Mouse (Mus musculus) embryonic facial prominence, embryonic 12.5 days (tissue): ENCODE measurements around the gene Zfyve21. TPM values are rescaled to one million over a fixed set of nuclear protein-coding genes. Genes with fewer than 3 reads are reported as not detected.

Source experiments
- ATAC-seq: fragments of 200-750 bp; cut with Nextera tagmentation; 2 replicates; pipeline ENCODE4 v1.8.0; 2017; ENCODE audit not compliant: insufficient number of reproducible peaks, insufficient read depth, low FRiP score, low TSS enrichment
- H3K27ac ChIP-seq: fragments of 300-500 bp; sonication (generic); 2 replicates; pipeline ENCODE4 v1.5.1; 2016; ENCODE audit warnings: mild to moderate bottlenecking
- H3K27me3 ChIP-seq: fragments of 300-500 bp; sonication (generic); 2 replicates; pipeline ENCODE4 v1.6.1; 2016; ENCODE audit warnings: mild to moderate bottlenecking, moderate library complexity
- H3K36me3 ChIP-seq: fragments of 300-500 bp; sonication (generic); 2 replicates; pipeline ENCODE4 v1.6.1; 2016; ENCODE audit warnings: mild to moderate bottlenecking
- H3K4me1 ChIP-seq: fragments of 300-500 bp; sonication (generic); 2 replicates; pipeline ENCODE4 v1.6.1; 2016
- H3K4me2 ChIP-seq: fragments of 300-500 bp; sonication (generic); replicated peaks from 2 replicates; pipeline ENCODE4 v1.6.1; 2016; ENCODE audit warnings: mild to moderate bottlenecking, moderate library complexity
- H3K4me3 ChIP-seq: fragments of 300-500 bp; sonication (generic); 2 replicates; pipeline ENCODE4 v1.5.1; 2016; ENCODE audit warnings: mild to moderate bottlenecking
- H3K9ac ChIP-seq: fragments of 300-500 bp; sonication (generic); 2 replicates; pipeline ENCODE4 v1.6.1; 2016; ENCODE audit warnings: mild to moderate bottlenecking, moderate library complexity
- H3K9me3 ChIP-seq: fragments of 300-500 bp; sonication (generic); 2 replicates; pipeline ENCODE4 v1.6.1; 2016; ENCODE audit warnings: mild to moderate bottlenecking, moderate library complexity
- whole genome bisulfite sequencing: fragments of 180-500 bp; shearing (Covaris S2); methylation state at CpG from one replicate; pipeline ENCODE4 v1.1.7; 2016; 5-methylcytosine and 5-hydroxymethylcytosine counted together
- polyA plus RNA-seq: library from polyadenylated mRNA; unstranded; fragments of >200 nt; fragmentation: Nextera tagmentation; extraction: Ambion mirVana; gene quantifications from 2 replicates; pipeline ENCODE4 v1.2.1, GENCODE M21; 2016

Gene Zfyve21
- polyA plus RNA-seq, 1 experiment from 2014 or later, result 88.9 TPM

DNA sequence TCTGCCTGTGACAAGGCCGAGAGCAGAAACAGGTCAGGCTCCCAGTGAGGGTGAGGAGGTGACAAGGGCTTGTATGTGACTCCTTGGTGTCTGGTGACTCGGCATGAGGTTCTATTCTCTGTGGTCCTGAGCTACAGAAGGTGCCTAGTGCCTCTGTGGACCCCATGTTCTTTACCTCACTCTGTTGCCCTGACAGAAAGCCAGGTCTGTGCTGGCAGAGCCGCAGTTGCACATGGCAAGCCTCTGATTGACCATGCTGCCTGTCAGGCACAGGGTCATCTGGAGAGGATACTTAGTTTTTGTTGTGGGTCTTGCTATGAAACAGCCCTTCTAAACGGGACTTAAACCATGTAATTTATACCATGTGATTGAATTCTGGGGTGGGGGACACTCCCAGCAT lies 8.0 kb downstream of the Zfyve21 start:
- no peak for ATAC-seq
- no peak overlapping the region for H3K9ac ChIP-seq
- no peak overlapping the region for H3K4me2 ChIP-seq
- WGBS, result 67% methylated on average over 4 of the region's 4 CpGs
- no peak overlapping the region for H3K27ac ChIP-seq
- no peaks in the 10 kb centered on the region for H3K9me3 ChIP-seq
- H3K4me1 ChIP-seq, result peaks cover 12% of the 10 kb centered on the region
- peaks cover 37% of the 10 kb centered on the region for H3K36me3 ChIP-seq
- H3K27me3 ChIP-seq, result no peaks in the 10 kb centered on the region
- H3K4me3 ChIP-seq, result no peak overlapping the region

DNA sequence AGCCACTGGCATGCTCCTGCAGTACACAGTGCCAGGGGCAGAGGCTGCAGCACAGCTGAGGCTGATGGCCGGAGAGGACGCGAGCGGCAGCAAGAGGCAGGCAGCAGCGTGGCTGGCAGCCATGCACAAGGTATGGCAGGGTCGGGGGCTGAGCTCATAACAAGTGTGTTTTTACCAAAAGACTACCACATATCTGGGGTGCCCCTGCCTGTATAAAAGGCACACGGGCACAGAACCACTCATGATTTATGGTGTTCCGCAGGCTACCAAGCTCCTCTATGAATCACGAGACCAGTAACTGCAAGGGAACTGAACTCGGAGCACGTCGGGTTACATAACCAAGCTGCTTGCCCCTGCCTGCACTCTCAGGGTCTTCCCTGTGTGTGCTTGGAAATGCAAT lies 13.6 kb downstream of the Zfyve21 start:
- H3K27me3 ChIP-seq, result no peaks in the 10 kb centered on the region
- no peak overlapping the region for H3K4me3 ChIP-seq
- H3K9ac ChIP-seq, result no peak overlapping the region
- H3K4me1 ChIP-seq, result peaks cover under 1% of the 10 kb centered on the region; the same call in 1 of the 2 replicates
- 94% methylated on average over 12 of the region's 12 CpGs for WGBS
- no peaks in the 10 kb centered on the region for H3K9me3 ChIP-seq
- no peak for ATAC-seq
- H3K27ac ChIP-seq, result no peak overlapping the region
- H3K36me3 ChIP-seq, result peaks cover 87% of the 10 kb centered on the region
- H3K4me2 ChIP-seq, result no peak overlapping the region

GRCm38 (mm10) chr12:111829447-111829846 lies 15.5 kb downstream of the Zfyve21 start:
- H3K36me3 ChIP-seq, result peaks cover 94% of the 10 kb centered on the region

GRCm38 (mm10) chr12:111829954-111830353 lies 16.0 kb downstream of the Zfyve21 start:
- Histone ChIP-seq H3K9me3 (no peaks in the 10 kb centered on the region), H3K4me1 (no peaks in the 10 kb centered on the region), H3K27me3 (no peaks in the 10 kb centered on the region), H3K4me2 (no peak overlapping the region), H3K4me3 (no peak overlapping the region), H3K27ac (no peak overlapping the region), H3K9ac (no peak overlapping the region), H3K36me3 (peaks cover 89% of the 10 kb centered on the region)
- 89% methylated on average over 9 of the region's 9 CpGs for WGBS
- no peak for ATAC-seq

More at GRCm38 (mm10) chr12:111829447-111829846, 15.5 kb downstream of the Zfyve21 start:
- H3K27me3 ChIP-seq, result no peaks in the 10 kb centered on the region
- H3K4me1 ChIP-seq, result no peaks in the 10 kb centered on the region
- WGBS, result 79% methylated on average over 5 of the region's 5 CpGs
- H3K9me3 ChIP-seq, result no peaks in the 10 kb centered on the region
- no peak overlapping the region for H3K27ac ChIP-seq
- no peak overlapping the region for H3K4me2 ChIP-seq
- ATAC-seq, result no peak
- H3K4me3 ChIP-seq, result no peak overlapping the region
- H3K9ac ChIP-seq, result no peak overlapping the region

GRCm38 (mm10) chr12:111830375-111830774 lies 16.4 kb downstream of the Zfyve21 start:
- no peak for ATAC-seq
- Histone ChIP-seq H3K4me2 (no peak overlapping the region), H3K4me1 (no peaks in the 10 kb centered on the region), H3K27ac (no peak overlapping the region), H3K4me3 (no peak overlapping the region), H3K9ac (no peak overlapping the region), H3K9me3 (no peaks in the 10 kb centered on the region), H3K36me3 (peaks cover 84% of the 10 kb centered on the region), H3K27me3 (no peaks in the 10 kb centered on the region)
- 86% methylated on average over 10 of the region's 10 CpGs for WGBS

- ATAC-seq, result no peak
- Histone ChIP-seq H3K4me1 (no peaks in the 10 kb centered on the region), H3K9ac (no peak overlapping the region), H3K9me3 (no peaks in the 10 kb centered on the region), H3K27ac (no peak overlapping the region), H3K4me2 (no peak overlapping the region), H3K36me3 (peaks cover 62% of the 10 kb centered on the region), H3K27me3 (no peaks in the 10 kb centered on the region), H3K4me3 (no peak overlapping the region)
- WGBS, result 71% methylated on average over 5 of the region's 5 CpGs
These were observed 18.7 kb downstream of the Zfyve21 start for GRCm38 (mm10) chr12:111832643-111833042.

DNA sequence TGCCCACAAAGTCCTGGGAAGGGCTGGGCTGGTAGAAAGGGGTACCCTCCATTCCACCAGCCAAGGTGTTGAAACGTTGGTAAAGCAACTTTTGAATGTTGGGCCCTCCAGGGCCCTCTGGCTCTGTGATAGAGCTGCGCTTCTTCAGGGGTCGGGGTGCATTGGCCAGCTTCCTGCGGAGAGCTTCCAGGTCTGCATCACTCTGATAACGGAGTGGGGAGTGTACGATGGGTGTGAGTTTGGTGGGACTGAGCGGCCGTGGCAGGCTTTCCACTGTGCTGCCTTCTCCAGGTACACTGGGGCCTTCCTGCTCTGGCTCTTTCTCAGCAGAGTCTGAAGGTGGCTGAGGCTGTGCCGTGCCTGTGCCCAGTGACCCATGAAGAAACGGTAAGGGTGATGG lies 19.5 kb downstream of the Zfyve21 start:
- Histone ChIP-seq H3K27me3 (no peaks in the 10 kb centered on the region), H3K36me3 (peaks cover 58% of the 10 kb centered on the region), H3K9me3 (no peaks in the 10 kb centered on the region), H3K27ac (no peak overlapping the region), H3K4me1 (no peaks in the 10 kb centered on the region), H3K4me2 (no peak overlapping the region), H3K4me3 (no peak overlapping the region), H3K9ac (no peak overlapping the region)
- ATAC-seq, result no peak
- 86% methylated on average over 10 of the region's 10 CpGs for WGBS

DNA sequence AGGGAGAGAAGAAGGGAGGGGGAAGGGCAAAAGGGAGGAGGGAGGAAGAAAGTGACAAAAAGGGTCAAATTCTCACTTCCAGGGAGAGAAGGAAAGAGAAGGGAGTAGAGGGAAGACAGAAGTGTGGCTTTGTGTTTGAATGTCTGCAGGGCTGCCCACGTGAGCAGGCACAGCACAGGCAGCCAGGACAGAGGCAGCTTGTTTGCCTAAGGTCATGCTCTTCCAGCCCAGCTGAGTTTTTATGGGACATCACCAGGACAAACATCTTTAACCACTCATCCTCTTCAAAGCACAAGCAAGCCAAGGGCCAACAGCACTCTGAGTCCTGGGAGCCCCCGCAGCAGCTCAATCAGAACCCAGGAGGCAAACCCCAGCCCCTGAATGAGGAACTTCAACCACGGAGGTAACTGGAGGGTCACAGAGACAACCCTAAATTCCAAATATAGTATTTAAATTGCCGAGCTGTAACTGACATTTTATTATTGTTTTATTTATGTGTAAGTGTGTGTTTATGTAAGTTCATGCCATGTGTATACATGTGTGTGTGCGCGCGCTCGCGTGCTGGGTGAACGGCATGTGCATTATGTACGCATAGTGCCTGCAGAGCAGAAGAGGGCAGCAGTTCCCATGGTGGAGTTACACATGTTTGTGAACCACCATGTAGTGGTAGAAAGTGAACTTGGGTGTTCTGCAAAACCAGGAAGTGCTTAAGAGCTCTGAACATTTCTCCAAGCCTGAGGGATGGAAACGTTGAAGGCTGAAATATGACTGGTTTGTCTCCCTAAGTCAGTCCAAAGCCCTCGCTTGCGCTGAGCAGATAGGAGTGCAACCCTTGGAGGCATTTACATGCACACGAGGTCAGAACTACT lies 28.8 kb downstream of the Zfyve21 start:
- no peak overlapping the region for H3K4me3 ChIP-seq
- no peaks in the 10 kb centered on the region for H3K9me3 ChIP-seq
- no peak overlapping the region for H3K9ac ChIP-seq
- 77% methylated on average over 15 of the region's 15 CpGs for WGBS
- no peak overlapping the region for H3K27ac ChIP-seq
- H3K27me3 ChIP-seq, result no peaks in the 10 kb centered on the region
- ATAC-seq, result no peak
- peaks cover 26% of the 10 kb centered on the region for H3K36me3 ChIP-seq
- no peaks in the 10 kb centered on the region for H3K4me1 ChIP-seq
- H3K4me2 ChIP-seq, result no peak overlapping the region

GRCm38 (mm10) chr12:111843470-111843869 lies 29.5 kb downstream of the Zfyve21 start:
- no peak for ATAC-seq
- no peak overlapping the region for H3K27ac ChIP-seq
- no peak overlapping the region for H3K4me2 ChIP-seq
- H3K4me3 ChIP-seq, result no peak overlapping the region
- 52% methylated on average over 2 of the region's 2 CpGs for WGBS
- peaks cover 22% of the 10 kb centered on the region for H3K36me3 ChIP-seq
- H3K27me3 ChIP-seq, result no peaks in the 10 kb centered on the region
- H3K9ac ChIP-seq, result no peak overlapping the region
- no peaks in the 10 kb centered on the region for H3K9me3 ChIP-seq
- no peaks in the 10 kb centered on the region for H3K4me1 ChIP-seq

DNA sequence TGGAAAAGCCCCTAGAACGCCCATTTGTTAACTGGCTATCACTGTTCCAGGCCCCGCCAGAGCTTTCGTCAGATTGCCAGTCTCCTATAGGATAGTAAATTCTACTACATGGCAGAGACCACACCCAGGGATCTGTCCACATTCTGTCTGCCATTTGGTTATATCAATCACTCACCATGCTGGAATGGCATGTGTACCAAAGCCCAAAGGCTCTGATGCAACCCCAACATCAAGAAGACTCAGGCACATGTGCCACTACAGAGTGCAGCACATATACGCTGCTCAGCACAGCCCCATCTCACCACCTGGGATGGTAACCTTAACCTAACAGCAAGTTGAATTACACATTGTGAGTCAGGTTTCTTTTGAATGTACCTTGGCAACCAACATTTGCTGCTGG lies 32.0 kb downstream of the Zfyve21 start:
- Histone ChIP-seq H3K36me3 (peaks cover 15% of the 10 kb centered on the region; the same call in 1 of the 2 replicates), H3K4me1 (no peaks in the 10 kb centered on the region), H3K4me2 (no peak overlapping the region), H3K27ac (no peak overlapping the region), H3K27me3 (no peaks in the 10 kb centered on the region), H3K9me3 (no peaks in the 10 kb centered on the region), H3K9ac (no peak overlapping the region), H3K4me3 (no peak overlapping the region)
- no peak for ATAC-seq
- WGBS, result 91% methylated on average over 4 of the region's 4 CpGs

GRCm38 (mm10) chr12:111846815-111847214 lies 32.8 kb downstream of the Zfyve21 start:
- WGBS, result 87% methylated on average over 10 of the region's 10 CpGs
- Histone ChIP-seq H3K27ac (no peak overlapping the region), H3K27me3 (no peaks in the 10 kb centered on the region), H3K9me3 (no peaks in the 10 kb centered on the region), H3K4me2 (no peak overlapping the region), H3K9ac (no peak overlapping the region), H3K4me3 (no peak overlapping the region), H3K36me3 (peaks cover 14% of the 10 kb centered on the region; the same call in 1 of the 2 replicates), H3K4me1 (no peaks in the 10 kb centered on the region)
- no peak for ATAC-seq

DNA sequence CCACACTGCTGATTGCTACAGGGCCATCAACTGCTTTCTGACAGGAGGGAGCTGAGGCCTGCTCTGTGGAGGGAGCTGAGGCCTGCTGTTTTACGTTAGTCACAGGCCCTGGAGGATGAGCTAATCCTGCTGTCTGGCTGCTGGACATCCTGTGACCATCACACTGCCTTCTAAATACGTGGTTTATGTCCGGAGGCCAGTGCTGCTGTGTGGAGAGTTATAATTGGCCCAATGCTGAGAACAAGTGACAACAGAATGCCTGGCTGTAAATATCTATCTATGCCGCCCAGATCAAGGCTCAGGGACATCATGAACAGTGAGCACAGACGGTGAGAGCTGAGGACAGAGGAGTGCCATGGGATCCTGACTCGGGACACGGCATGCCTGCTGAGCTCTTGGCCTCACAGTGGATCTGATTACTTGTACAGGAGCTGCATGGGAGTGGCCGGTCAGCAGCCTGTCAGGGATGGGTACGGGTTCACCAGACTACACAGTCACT lies 34.4 kb downstream of the Zfyve21 start:
- H3K4me3 ChIP-seq, result no peak overlapping the region
- H3K36me3 ChIP-seq, result peaks cover 2% of the 10 kb centered on the region; the same call in 1 of the 2 replicates
- no peak overlapping the region for H3K9ac ChIP-seq
- WGBS, result 49% methylated on average over 9 of the region's 9 CpGs
- no peaks in the 10 kb centered on the region for H3K27me3 ChIP-seq
- H3K4me1 ChIP-seq, result peaks cover 3% of the 10 kb centered on the region; the same call in 1 of the 2 replicates
- H3K4me2 ChIP-seq, result no peak overlapping the region
- no peak overlapping the region for H3K27ac ChIP-seq
- no peak for ATAC-seq
- H3K9me3 ChIP-seq, result no peaks in the 10 kb centered on the region
